Mouse (Mus musculus) layer of hippocampus, adult 9-10 months (tissue): ENCODE data around the gene Ppm1a.
"Not testable (repeated sequence)": the region's sequence is repeated elsewhere in the genome, so short reads cannot be mapped to it uniquely, and the experiment has no call there.

Source experiments
- DNase-seq: peaks from one replicate; pipeline ENCODE4 v3.0.0; 2022; ENCODE audit warnings: low spot score

Gene Ppm1a

DNA sequence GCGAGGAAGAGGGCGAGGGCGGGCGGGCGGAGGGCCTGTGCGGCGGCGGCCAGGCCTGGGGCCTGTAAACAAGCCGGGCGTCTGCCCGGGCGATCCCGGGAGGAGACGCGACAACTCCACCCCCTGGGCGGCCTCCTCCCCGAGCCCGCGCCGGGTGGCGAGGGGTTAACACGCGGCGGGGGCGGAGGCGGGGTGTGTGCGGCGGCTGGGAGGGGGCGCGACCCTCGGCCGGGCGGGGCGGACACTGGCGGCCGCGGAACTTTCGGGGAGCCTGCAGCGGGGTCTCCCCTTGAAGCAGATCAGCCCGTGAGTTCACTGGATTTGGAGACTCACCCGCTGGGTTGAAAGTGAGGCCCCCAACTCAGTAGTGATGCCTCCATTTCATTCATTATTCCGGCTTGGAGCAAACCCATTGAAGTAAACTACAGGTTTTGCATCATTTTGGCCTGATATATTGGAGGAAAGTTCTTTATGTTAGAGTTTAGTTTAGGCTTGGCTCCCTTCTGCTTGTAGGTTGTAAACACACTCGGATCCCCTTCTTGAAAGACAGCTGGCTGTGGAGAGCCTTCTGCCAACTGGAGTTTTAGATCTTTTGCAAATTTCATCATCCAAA lies 4.5 kb downstream of the Ppm1a start:
- no peak for DNase-seq

DNA sequence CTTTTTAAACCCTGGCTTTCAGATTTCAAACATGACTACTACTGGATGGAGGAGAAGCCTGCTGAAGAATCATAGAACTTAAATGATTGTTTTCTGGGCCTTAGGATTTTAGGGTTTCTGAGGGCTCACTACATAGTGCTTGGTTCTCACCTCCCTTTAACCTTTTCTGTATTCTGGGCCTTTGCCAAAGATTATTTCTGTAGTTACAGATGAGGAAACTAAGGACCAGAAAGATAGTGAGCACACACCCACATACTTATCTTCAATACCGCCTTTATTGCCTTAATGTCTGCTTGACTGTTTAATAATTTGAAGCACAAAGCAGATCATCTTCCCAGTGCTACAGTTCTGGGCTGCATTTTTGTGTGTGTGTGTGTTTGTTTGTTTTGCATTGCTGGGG lies 5.2 kb downstream of the Ppm1a start:
- no peak for DNase-seq

- no peak for DNase-seq
Observed at GRCm38 (mm10) chr12:72763156-72763555, 5.9 kb downstream of the Ppm1a start.

DNA sequence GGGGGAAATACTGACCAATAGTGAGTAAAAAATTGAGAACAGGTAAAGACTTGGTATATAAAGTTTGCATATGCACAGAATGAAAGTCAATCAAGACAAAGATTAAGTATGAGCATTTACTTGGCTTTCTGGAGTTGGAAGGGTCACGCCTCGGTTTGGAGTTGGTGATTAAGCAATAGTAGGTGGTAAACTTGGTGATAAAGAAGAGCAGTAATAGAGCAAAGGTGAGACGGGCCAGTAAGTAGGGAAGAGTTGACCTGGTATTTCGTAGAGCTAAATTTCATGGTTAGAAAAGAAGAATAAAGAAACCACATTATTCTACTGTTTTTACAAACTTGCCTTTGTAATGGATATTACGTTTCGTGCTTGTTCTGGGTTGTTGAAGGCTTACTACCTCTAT lies 10.6 kb downstream of the Ppm1a start:
- DNase-seq = no peak

DNA sequence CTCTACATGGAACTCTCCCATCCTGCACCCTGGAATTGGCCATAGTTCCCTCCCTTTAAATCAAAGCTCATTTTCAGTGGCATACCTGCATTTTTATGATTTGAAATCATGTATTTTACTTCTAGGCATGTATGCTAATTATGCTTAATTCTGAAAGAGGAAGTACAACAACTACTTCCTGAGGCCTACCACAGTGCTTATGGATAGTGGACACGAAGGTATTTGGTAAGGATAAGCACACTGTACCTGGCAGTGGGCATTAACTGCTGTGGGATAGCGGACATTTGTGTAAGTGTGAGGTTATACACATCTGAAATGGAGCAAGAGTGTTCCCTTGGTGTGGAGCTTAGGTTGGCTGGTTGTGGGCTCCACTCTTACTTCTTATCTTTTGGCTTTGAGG lies 11.0 kb downstream of the Ppm1a start:
- DNase-seq = no peak

- DNase-seq = no peak
Observed at GRCm38 (mm10) chr12:72769546-72770230, 12.4 kb downstream of the Ppm1a start.

DNA sequence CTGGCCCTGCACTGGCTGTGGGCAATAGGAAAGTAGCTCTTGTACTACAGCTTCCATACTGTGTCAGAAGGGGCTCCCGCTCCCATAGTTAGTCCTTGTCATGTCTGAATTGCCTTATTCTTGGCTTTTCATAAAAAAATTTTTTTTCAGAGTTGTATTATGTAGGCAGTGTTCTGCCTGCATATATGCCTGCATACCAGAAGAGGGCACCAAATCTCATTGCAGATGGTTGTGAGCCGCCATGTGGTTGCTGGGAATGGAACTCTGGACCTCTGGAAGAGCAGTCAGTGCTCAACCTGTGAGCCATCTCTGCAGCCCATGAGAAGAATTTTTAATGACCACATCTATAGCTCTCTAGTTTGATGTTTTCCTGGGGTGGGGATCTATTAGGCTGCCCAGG lies 13.9 kb downstream of the Ppm1a start:
- no peak for DNase-seq

- no peak for DNase-seq
Observed at GRCm38 (mm10) chr12:72771711-72772110, 14.5 kb downstream of the Ppm1a start.

DNA sequence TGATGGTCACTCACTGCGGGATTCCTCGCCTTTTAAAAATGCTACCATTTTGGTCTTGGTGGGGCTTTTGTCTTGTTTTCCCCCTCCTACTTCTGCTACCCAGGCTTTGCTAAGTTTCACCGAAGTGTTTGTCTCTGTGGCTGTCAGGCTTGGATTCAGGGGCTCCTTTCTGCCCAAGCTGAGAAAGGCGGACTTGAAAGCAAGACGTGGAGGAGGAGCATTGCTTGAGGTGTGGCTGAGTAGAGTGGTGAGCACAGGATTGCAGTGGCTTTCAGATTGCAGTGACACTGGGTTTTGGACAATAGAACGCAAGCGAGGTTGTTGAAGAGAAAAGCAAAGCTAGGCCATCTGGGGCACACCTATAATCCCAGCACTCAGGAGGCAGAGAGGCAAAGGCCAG lies 16.7 kb downstream of the Ppm1a start:
- DNase-seq = no peak

DNA sequence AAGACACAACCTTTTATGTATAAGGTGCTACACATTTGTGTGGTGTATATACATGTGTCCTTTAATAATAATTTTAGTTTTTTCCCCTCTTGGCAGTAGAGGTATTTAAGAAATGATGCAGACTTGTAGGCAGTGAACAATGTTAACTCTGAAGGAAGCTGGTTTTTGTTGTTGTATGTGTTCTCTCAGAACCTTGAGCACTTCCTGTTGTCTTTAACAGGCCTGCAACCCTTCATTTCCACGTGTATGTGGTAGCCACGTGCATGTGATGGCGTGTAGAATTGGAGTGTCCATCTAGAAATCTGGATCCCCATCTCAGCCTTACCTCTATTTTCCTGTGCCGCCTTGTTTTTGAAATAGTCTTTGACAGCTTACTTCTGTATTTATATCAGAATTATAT lies 20.0 kb downstream of the Ppm1a start:
- DNase-seq = no peak

DNA sequence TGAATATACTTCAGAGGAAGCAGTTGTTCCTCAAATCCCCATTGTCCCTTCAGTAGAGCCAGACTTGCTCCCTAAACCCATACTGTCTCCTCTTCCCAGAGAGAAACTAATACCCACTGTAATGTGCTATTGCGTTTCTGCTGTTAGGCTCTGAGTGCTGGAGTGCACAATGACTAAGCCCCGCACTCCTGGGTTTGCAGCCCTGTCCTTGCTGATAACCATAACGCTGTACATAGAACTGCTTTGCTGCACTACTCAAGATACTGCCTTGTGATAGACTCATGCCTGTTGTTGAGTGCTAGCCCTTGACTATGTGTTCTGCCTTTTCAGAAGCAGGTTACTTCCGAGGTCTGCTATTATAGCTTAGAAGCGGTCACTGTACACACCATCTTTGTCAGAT lies 22.9 kb downstream of the Ppm1a start:
- no peak for DNase-seq

DNA sequence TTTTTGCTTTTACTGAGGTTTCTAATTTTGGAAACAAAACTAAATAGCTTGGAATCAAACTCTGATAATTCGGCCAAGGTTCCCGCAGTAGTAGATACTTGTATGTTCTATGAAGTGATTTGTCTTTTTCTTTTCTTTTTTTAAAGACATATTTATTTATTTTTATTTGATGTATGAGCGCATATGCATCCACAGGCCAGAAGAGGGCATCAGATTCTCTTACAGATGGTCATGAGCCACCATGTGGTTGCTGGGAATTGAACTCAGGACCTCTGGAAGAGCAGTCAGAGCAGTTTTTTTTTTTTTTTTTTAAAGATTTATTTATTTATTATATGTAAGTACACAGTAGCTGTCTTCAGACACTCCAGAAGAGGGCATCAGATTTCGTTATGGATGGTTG lies 25.5 kb downstream of the Ppm1a start:
- DNase-seq = not testable (repeated sequence)

DNA sequence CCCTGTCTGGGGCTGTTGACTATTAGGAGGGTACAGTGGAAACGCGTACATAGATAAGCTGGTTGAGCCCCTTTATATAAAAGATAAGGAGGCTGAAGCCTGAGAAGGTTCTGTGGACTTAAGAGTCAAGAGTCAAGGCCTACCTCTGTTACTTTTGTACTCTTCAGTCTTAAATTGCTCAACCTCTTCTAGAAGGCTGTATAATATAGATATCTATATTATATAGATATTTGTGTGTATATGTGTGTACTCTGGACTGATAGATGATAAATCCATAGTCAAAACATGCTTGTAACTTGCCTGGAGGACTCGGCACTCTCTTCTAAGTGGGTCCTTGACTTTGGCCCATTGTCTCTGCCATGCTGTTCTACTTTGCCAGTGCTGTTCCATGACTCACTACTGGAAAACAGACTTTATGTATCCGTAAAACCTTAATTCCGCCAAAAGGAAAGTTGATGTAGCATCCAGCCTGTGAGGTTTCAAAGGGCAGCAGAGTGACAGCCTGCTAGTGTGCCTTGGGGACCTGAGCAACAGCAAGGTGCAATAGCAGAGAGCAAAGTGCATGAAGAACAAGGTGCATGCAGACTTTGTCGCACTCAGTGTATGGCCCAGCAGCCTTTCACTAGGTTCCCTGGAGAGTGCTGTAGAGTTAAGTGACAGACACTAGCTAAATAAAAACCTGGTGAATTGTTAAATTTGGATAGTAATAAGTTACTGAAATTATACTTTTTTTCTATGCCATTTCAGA lies 28.1 kb downstream of the Ppm1a start:
- no peak for DNase-seq

DNA sequence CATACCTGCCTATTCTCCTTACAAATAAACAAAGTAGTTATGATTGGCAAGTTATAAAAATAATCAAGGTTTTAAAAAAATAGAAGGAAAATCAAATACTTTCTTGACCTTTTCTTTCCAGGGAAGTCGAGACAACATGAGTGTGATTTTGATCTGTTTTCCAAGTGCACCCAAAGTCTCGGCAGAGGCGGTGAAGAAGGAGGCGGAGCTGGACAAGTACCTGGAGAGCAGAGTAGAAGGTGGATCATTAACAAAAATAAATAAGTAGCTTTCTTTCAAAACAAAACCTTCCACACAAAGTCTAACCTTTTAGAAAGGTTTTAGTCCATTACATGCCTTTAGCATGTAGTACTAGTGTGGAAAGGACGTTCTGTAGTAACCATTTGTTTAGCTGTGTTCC lies 29.3 kb downstream of the Ppm1a start:
- DNase-seq = no peak

- DNase-seq = no peak
Observed at GRCm38 (mm10) chr12:72786986-72787385, 29.7 kb downstream of the Ppm1a start.

DNA sequence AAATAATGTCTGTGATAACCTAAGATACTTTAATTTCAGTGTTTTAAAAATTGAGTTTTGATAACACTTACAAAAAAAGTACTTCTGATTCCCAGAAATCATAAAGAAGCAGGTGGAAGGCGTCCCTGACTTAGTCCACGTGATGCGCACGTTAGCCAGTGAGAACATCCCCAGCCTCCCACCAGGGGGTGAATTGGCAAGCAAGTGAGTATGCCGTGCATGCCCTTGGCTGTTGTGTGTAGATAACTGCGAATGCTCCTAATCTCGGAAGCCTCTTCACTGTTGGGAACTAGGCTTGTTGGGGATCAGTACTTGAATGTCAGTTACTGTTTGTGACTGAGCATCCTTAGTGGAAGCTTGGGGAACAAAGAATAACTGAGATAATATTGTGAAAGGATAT lies 33.3 kb downstream of the Ppm1a start:
- DNase-seq = no peak

- DNase-seq = no peak
Observed at GRCm38 (mm10) chr12:72792320-72793091, 35.3 kb downstream of the Ppm1a start.

DNA sequence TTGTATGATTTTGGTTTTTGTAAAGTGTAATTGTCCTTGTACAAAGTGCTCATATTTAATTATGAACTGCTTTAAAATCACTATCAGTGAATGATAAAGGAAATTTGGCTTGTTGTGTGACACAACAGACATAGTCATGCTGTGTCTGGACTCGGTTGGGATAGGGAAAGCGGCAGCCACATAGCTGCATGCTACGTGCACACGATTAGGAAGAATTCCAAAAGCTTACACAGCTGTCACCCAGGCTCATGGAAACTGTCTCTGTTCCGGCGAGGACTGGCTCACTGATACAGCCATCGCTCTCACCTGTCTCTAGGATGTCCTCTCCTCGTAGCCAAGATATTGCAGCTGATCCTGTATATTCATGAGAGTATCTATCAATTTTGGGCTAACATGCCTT lies 36.7 kb downstream of the Ppm1a start:
- DNase-seq = no peak

- DNase-seq = no peak
Observed at GRCm38 (mm10) chr12:72809798-72810197, 52.5 kb downstream of the Ppm1a start.

DNA sequence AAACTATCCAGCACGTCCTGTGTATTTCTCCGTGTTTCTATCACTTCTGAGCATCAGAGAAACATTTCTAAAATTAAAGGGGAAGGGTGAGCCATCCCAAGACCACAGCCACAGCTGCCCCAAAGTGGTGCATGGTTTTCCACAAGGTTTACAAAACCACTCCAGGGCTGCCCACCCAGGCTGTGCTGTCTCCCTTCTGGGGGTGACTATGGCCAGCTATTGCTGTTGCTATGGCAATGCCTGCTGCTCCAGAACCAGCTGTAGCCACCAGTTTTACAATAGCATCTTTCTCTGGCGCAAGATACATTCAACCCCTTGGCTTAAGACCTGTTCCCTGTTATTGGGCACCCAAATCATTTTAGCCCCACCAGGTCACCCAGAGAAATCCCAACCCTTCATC lies 54.3 kb downstream of the Ppm1a start:
- DNase-seq = no peak

- no peak for DNase-seq
Observed at GRCm38 (mm10) chr12:72820940-72821431, 63.7 kb downstream of the Ppm1a start.

DNA sequence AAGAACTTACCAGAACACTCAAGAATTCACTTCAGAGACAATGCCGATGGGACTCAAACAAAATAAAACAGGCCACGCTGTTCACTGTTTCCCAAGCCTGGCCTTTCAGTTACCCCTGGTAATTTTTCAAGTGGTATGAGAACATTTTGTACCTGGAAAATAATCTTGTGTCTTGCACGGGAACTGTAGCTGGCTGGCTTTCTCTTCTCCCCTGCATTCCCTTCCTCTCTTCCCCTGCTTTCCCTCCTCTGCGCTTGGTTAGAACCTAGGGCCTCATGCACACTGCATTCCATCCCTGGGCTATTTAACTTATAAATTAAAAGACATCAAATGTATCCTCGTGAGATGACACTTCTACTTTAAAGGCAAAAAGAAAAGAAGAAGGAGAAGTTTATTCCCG lies 64.3 kb downstream of the Ppm1a start:
- DNase-seq = no peak

GRCm38 (mm10) chr12:72825656-72826055 lies 68.4 kb downstream of the Ppm1a start:
- DNase-seq = no peak
